Mouse (Mus musculus) kidney, embryonic 15.5 days (tissue): ENCODE measurements at regions not wholly inside any gene's neighbourhood (a gene's known extent, or its start where the extent isn't known, plus 50 kb on each side); places are given as distances from the start of the nearest gene placed in this dataset.

Source experiments
- ATAC-seq: fragments of 200-750 bp; cut with Nextera tagmentation; replicated peaks from 2 replicates; pipeline ENCODE4 v1.8.0; 2017; ENCODE audit warnings: moderate TSS enrichment; ENCODE audit not compliant: low FRiP score
- H3K27ac ChIP-seq: fragments of 300-500 bp; sonication (generic); 2 replicates; pipeline ENCODE4 v1.5.1; 2015; ENCODE audit warnings: mild to moderate bottlenecking, inconsistent platforms
- H3K27me3 ChIP-seq: fragments of 300-500 bp; sonication (generic); 2 replicates; pipeline ENCODE4 v1.6.1; 2015; ENCODE audit warnings: inconsistent platforms
- H3K36me3 ChIP-seq: fragments of 300-500 bp; sonication (generic); 2 replicates; pipeline ENCODE4 v1.6.1; 2015; ENCODE audit warnings: inconsistent platforms
- H3K4me1 ChIP-seq: fragments of 300-500 bp; sonication (generic); 2 replicates; pipeline ENCODE4 v1.6.1; 2015; ENCODE audit warnings: inconsistent platforms
- H3K4me2 ChIP-seq: fragments of 300-500 bp; sonication (generic); 2 replicates; pipeline ENCODE4 v1.6.1; 2015; ENCODE audit warnings: moderate library complexity, mild to moderate bottlenecking, inconsistent platforms
- H3K4me3 ChIP-seq: fragments of 300-500 bp; sonication (generic); replicated peaks from 2 replicates; pipeline ENCODE4 v1.5.1; 2015; ENCODE audit warnings: mild to moderate bottlenecking, inconsistent platforms
- H3K9ac ChIP-seq: fragments of 300-500 bp; sonication (generic); 2 replicates; pipeline ENCODE4 v1.6.1; 2015; ENCODE audit warnings: mild to moderate bottlenecking, inconsistent platforms
- H3K9me3 ChIP-seq: fragments of 300-500 bp; sonication (generic); replicated peaks from 2 replicates; pipeline ENCODE4 v1.6.1; 2016; ENCODE audit warnings: inconsistent platforms
- WGBS: fragments of 180-500 bp; shearing (Covaris S2); methylation state at CpG from one replicate; pipeline ENCODE4 v1.1.7; 2015; ENCODE audit warnings: mixed read lengths; 5-methylcytosine and 5-hydroxymethylcytosine counted together

- Histone ChIP-seq H3K9me3 (no peaks in the 10 kb centered on the region), H3K27ac (no peak overlapping the region), H3K4me3 (no peak overlapping the region), H3K4me1 (no peaks in the 10 kb centered on the region), H3K9ac (no peak overlapping the region), H3K4me2 (no peak overlapping the region), H3K36me3 (no peaks in the 10 kb centered on the region), H3K27me3 (no peaks in the 10 kb centered on the region)
- no peak for ATAC-seq
- WGBS = 63% methylated on average over 2 of the region's 2 CpGs
Measured at GRCm38 (mm10) chr14:71432364-71432763, 832.7 kb upstream of the Fam160b2 start.
